Mouse (Mus musculus) liver, embryonic 13.5 days (tissue): ENCODE measurements around the gene Flt3l. TPM values are rescaled to one million over a fixed set of nuclear protein-coding genes. Genes with fewer than 3 reads are reported as not detected.

Source experiments
- ATAC-seq: fragments of 200-750 bp; cut with Nextera tagmentation; 2 replicates; pipeline ENCODE4 v1.8.0; 2017; ENCODE audit warnings: low read depth, mild to moderate bottlenecking, moderate number of reproducible peaks, moderate library complexity
- DNase-seq: peaks from one replicate; pipeline ENCODE4 v3.0.0; 2022
- H3K27ac ChIP-seq: fragments of 300-500 bp; sonication (generic); 2 replicates; pipeline ENCODE4 v1.5.1; 2015; ENCODE audit warnings: moderate library complexity, mild to moderate bottlenecking, inconsistent platforms
- H3K27me3 ChIP-seq: fragments of 300-500 bp; sonication (generic); 2 replicates; pipeline ENCODE4 v1.6.1; 2015; ENCODE audit warnings: mild to moderate bottlenecking, inconsistent platforms
- H3K36me3 ChIP-seq: fragments of 300-500 bp; sonication (generic); 2 replicates; pipeline ENCODE4 v1.6.1; 2015; ENCODE audit warnings: mild to moderate bottlenecking, inconsistent platforms
- H3K4me1 ChIP-seq: fragments of 300-500 bp; sonication (generic); replicated peaks from 2 replicates; pipeline ENCODE4 v1.6.1; 2015; ENCODE audit warnings: inconsistent platforms
- H3K4me2 ChIP-seq: fragments of 300-500 bp; sonication (generic); 2 replicates; pipeline ENCODE4 v1.6.1; 2015; ENCODE audit warnings: inconsistent platforms, mild to moderate bottlenecking, moderate library complexity
- H3K4me3 ChIP-seq: fragments of 300-500 bp; sonication (generic); replicated peaks from 2 replicates; pipeline ENCODE4 v1.5.1; 2015; ENCODE audit warnings: mild to moderate bottlenecking, inconsistent platforms
- H3K9ac ChIP-seq: fragments of 300-500 bp; sonication (generic); 2 replicates; pipeline ENCODE4 v1.6.1; 2015; ENCODE audit warnings: mild to moderate bottlenecking, inconsistent platforms
- H3K9me3 ChIP-seq: fragments of 300-500 bp; sonication (generic); replicated peaks from 2 replicates; pipeline ENCODE4 v1.6.1; 2016; ENCODE audit warnings: inconsistent platforms
- WGBS: fragments of 180-500 bp; shearing (Covaris S2); methylation state at CpG from one replicate; pipeline ENCODE4 v1.1.7; 2015; ENCODE audit not compliant: insufficient replicate concordance; 5-methylcytosine and 5-hydroxymethylcytosine counted together
- polyA plus RNA-seq: library from polyadenylated mRNA; unstranded; fragments of >200 nt; fragmentation: Nextera tagmentation; extraction: Ambion mirVana; gene quantifications from 2 replicates; pipeline ENCODE4 v1.2.1, GENCODE M21; 2015

The Flt3l gene
- 4.5 and 5.4 TPM in 2 replicates for polyA plus RNA-seq

GRCm38 (mm10) chr7:45135993-45136567, at the start of gene Flt3l, which contains the start of gene Gm45713:
Gene Flt3l (minus strand): TSS chr7:45136432.
Gene Gm45713 (minus strand): TSS chr7:45136231.
- ATAC-seq, result peak; percentile 76
- WGBS, result under 1% methylated on average over 28 of the region's 29 CpGs

GRCm38 (mm10) chr7:45185921-45186320, 49.7 kb upstream of the Flt3l start:
- H3K4me3 ChIP-seq, result no peak overlapping the region
- H3K9ac ChIP-seq, result no peak overlapping the region
- peaks cover 98% of the 10 kb centered on the region for H3K27me3 ChIP-seq
- H3K27ac ChIP-seq, result no peak overlapping the region
- 54% methylated on average over 7 of the region's 7 CpGs for WGBS
- peaks cover 17% of the 10 kb centered on the region for H3K4me1 ChIP-seq
- H3K9me3 ChIP-seq, result no peaks in the 10 kb centered on the region
- ATAC-seq (no peak), DNase-seq (no peak)
- no peak overlapping the region for H3K4me2 ChIP-seq
- H3K36me3 ChIP-seq, result no peaks in the 10 kb centered on the region

More at GRCm38 (mm10) chr7:45135993-45136567, at the start of gene Flt3l, which contains the start of gene Gm45713:
- DNase-seq, result peak; percentile 83
- Histone ChIP-seq H3K27me3 (no peaks in the 10 kb centered on the region), H3K9ac (peak within 1 kb of the TSS; percentile 87), H3K36me3 (peaks cover 10% of the 10 kb centered on the region; the same call in 1 of the 2 replicates), H3K27ac (peak within 1 kb of the TSS; percentile 89), H3K4me3 (peak within 1 kb of the TSS; percentile 82), H3K4me1 (peaks cover 73% of the 10 kb centered on the region), H3K9me3 (no peaks in the 10 kb centered on the region), H3K4me2 (peak within 1 kb of the TSS; percentile 95)

GRCm38 (mm10) chr7:45183672-45184071, 47.4 kb upstream of the Flt3l start:
- DNase-seq (no peak), ATAC-seq (no peak)
- H3K9ac ChIP-seq, result no peak overlapping the region
- H3K4me3 ChIP-seq, result no peak overlapping the region
- WGBS, result 54% methylated on average over 7 of the region's 7 CpGs
- no peaks in the 10 kb centered on the region for H3K9me3 ChIP-seq
- H3K4me1 ChIP-seq, result peaks cover 17% of the 10 kb centered on the region
- H3K36me3 ChIP-seq, result no peaks in the 10 kb centered on the region
- peaks cover 98% of the 10 kb centered on the region for H3K27me3 ChIP-seq
- no peak overlapping the region for H3K4me2 ChIP-seq
- H3K27ac ChIP-seq, result no peak overlapping the region

- H3K9me3 ChIP-seq, result no peaks in the 10 kb centered on the region
- no peak for DNase-seq
- WGBS, result 18% methylated on average over 11 of the region's 11 CpGs
- no peak overlapping the region for H3K9ac ChIP-seq
- H3K36me3 ChIP-seq, result no peaks in the 10 kb centered on the region
- peaks cover 99% of the 10 kb centered on the region for H3K27me3 ChIP-seq
- peak overlapping the region; percentile 64 for H3K4me2 ChIP-seq
- peak overlapping the region; percentile 42 for H3K4me3 ChIP-seq
- peaks cover 17% of the 10 kb centered on the region for H3K4me1 ChIP-seq
- H3K27ac ChIP-seq, result no peak overlapping the region
- no peak for ATAC-seq
These were observed 46.4 kb upstream of the Flt3l start for GRCm38 (mm10) chr7:45182606-45183005.

- H3K4me3 ChIP-seq, result peak overlapping the region; percentile 42
- peak; percentile 89 for DNase-seq
- H3K27me3 ChIP-seq, result peaks cover 100% of the 10 kb centered on the region
- no peaks in the 10 kb centered on the region for H3K9me3 ChIP-seq
- ATAC-seq, result peak; percentile 91
- no peak overlapping the region for H3K27ac ChIP-seq
- H3K36me3 ChIP-seq, result no peaks in the 10 kb centered on the region
- 1% methylated on average over 34 of the region's 34 CpGs for WGBS
- H3K4me1 ChIP-seq, result peaks cover 17% of the 10 kb centered on the region
- no peak overlapping the region for H3K9ac ChIP-seq
- H3K4me2 ChIP-seq, result peak overlapping the region; percentile 64
These were observed 46.0 kb upstream of the Flt3l start for GRCm38 (mm10) chr7:45182199-45182601.

- Histone ChIP-seq H3K27me3 (peaks cover 100% of the 10 kb centered on the region), H3K4me3 (peak overlapping the region; percentile 42), H3K36me3 (no peaks in the 10 kb centered on the region), H3K27ac (no peak overlapping the region), H3K9me3 (no peaks in the 10 kb centered on the region), H3K9ac (no peak overlapping the region), H3K4me2 (peak overlapping the region; percentile 64), H3K4me1 (peaks cover 17% of the 10 kb centered on the region)
- ATAC-seq, result no peak
- no peak for DNase-seq
- 5% methylated on average over 35 of the region's 35 CpGs for WGBS
These were observed 45.3 kb upstream of the Flt3l start for GRCm38 (mm10) chr7:45181540-45181939.

- DNase-seq (no peak), ATAC-seq (no peak)
- H3K4me1 ChIP-seq, result peaks cover 17% of the 10 kb centered on the region
- no peak within 1 kb of the TSS for H3K9ac ChIP-seq
- no peaks in the 10 kb centered on the region for H3K9me3 ChIP-seq
- H3K27me3 ChIP-seq, result peaks cover 100% of the 10 kb centered on the region
- peak within 1 kb of the TSS; percentile 64 for H3K4me2 ChIP-seq
- H3K36me3 ChIP-seq, result no peaks in the 10 kb centered on the region
- H3K4me3 ChIP-seq, result peak within 1 kb of the TSS; percentile 42
- no peak within 1 kb of the TSS for H3K27ac ChIP-seq
- WGBS, result 18% methylated on average over 20 of the region's 20 CpGs
These were observed 44.8 kb upstream of the Flt3l start, which contains the start of gene Pth2 for GRCm38 (mm10) chr7:45180896-45181477. Gene Pth2 (plus strand): TSS chr7:45180995.

- no peak within 1 kb of the TSS for H3K27ac ChIP-seq
- ATAC-seq, result no peak
- no peak within 1 kb of the TSS for H3K9ac ChIP-seq
- H3K4me2 ChIP-seq, result no peak within 1 kb of the TSS
- DNase-seq, result no peak
- H3K4me1 ChIP-seq, result peaks cover 22% of the 10 kb centered on the region
- no peaks in the 10 kb centered on the region for H3K36me3 ChIP-seq
- 29% methylated on average over 7 of the region's 7 CpGs for WGBS
- H3K9me3 ChIP-seq, result no peaks in the 10 kb centered on the region
- peaks cover 100% of the 10 kb centered on the region for H3K27me3 ChIP-seq
- H3K4me3 ChIP-seq, result no peak within 1 kb of the TSS
These were observed 43.2 kb upstream of the Flt3l start, which contains the start of gene Gfy for GRCm38 (mm10) chr7:45179469-45179868. Gene Gfy (minus strand): TSS chr7:45179569.

- Histone ChIP-seq H3K27me3 (peaks cover 98% of the 10 kb centered on the region), H3K36me3 (no peaks in the 10 kb centered on the region), H3K9ac (no peak overlapping the region), H3K9me3 (no peaks in the 10 kb centered on the region), H3K27ac (no peak overlapping the region), H3K4me1 (peaks cover 22% of the 10 kb centered on the region), H3K4me3 (no peak overlapping the region), H3K4me2 (no peak overlapping the region)
- 19% methylated on average over 7 of the region's 7 CpGs for WGBS
- ATAC-seq (no peak), DNase-seq (no peak)
These were observed 42.3 kb upstream of the Flt3l start for GRCm38 (mm10) chr7:45178550-45178949.

GRCm38 (mm10) chr7:45176356-45176755, 40.1 kb upstream of the Flt3l start:
- Histone ChIP-seq H3K4me3 (no peak overlapping the region), H3K27ac (no peak overlapping the region), H3K27me3 (peaks cover 93% of the 10 kb centered on the region), H3K36me3 (no peaks in the 10 kb centered on the region), H3K4me1 (peaks cover 8% of the 10 kb centered on the region), H3K9ac (no peak overlapping the region), H3K9me3 (0 out of 2 replicates have a peak, but pooled peaks cover 8% of the 10 kb centered on the region), H3K4me2 (no peak overlapping the region)
- WGBS, result 3% methylated on average over 28 of the region's 31 CpGs
- no peak for ATAC-seq
- no peak for DNase-seq

GRCm38 (mm10) chr7:45175929-45176328, 39.7 kb upstream of the Flt3l start:
- Histone ChIP-seq H3K36me3 (no peaks in the 10 kb centered on the region), H3K4me3 (no peak overlapping the region), H3K27me3 (peaks cover 93% of the 10 kb centered on the region)

More at GRCm38 (mm10) chr7:45175929-45176328, 39.7 kb upstream of the Flt3l start:
- DNase-seq (no peak), ATAC-seq (no peak)
- WGBS, result 3% methylated on average over 23 of the region's 23 CpGs
- Histone ChIP-seq H3K4me2 (no peak overlapping the region), H3K27ac (no peak overlapping the region), H3K4me1 (peaks cover 5% of the 10 kb centered on the region; the same call in 1 of the 2 replicates), H3K9ac (no peak overlapping the region), H3K9me3 (peaks cover 8% of the 10 kb centered on the region; the same call in 1 of the 2 replicates)
